Mouse (Mus musculus): ENCODE data around the gene Rbm24.

DNA sequence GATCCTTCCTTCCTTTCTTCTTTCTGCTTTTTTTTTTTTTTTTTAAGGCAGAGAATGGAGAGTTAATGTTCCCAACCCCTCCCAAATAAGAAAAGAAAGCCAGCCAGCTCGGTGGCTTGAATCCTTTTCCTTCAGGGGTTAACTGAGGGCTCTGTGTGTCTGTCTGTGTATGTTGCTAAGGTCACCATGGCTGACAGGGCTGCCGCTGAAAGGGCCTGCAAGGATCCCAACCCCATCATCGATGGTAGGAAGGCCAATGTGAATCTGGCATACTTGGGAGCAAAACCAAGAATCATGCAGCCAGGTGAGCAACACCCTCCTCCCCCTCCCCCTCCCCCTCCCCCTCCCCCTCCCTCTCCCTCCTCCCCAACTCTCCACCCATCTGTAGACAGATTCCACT is 1.9 kb downstream of the Rbm24 start:
- TF ChIP-seq FLI1 (IDR thresholded peaks at IDR 0.05; ENCODE audit: low read length) (no peak), GATA1 (IDR thresholded peaks at IDR 0.05; ENCODE audit: borderline replicate concordance, low read length) (no peak)
